Mouse (Mus musculus) heart, embryonic 11.5 days (tissue): ENCODE data around the gene Bcan. TPM values are rescaled to one million over a fixed set of nuclear protein-coding genes. Genes with fewer than 3 reads are reported as not detected.
A peak's percentile ranks its signal among the peaks of the same experiment; 100 is the strongest.

Experiments
- ATAC-seq: fragments of 200-750 bp; cut with Nextera tagmentation; replicated peaks from 2 replicates; pipeline ENCODE4 v1.8.0; 2017; ENCODE audit warnings: moderate library complexity; ENCODE audit not compliant: insufficient number of reproducible peaks, low FRiP score, low TSS enrichment
- H3K27ac ChIP-seq: fragments of 300-500 bp; sonication (generic); 2 replicates; pipeline ENCODE4 v1.5.1; 2014; ENCODE audit warnings: mild to moderate bottlenecking, low read depth, low read length
- H3K27me3 ChIP-seq: fragments of 300-500 bp; sonication (generic); 2 replicates; pipeline ENCODE4 v1.6.1; 2014; ENCODE audit warnings: mild to moderate bottlenecking, low read length, mixed read lengths; ENCODE audit not compliant: control insufficient read depth, insufficient read depth
- H3K36me3 ChIP-seq: fragments of 300-500 bp; sonication (generic); 2 replicates; pipeline ENCODE4 v1.6.1; 2014; ENCODE audit warnings: mild to moderate bottlenecking, low read length, moderate library complexity, mixed read lengths; ENCODE audit not compliant: control insufficient read depth, insufficient read depth
- H3K4me1 ChIP-seq: fragments of 300-500 bp; sonication (generic); 2 replicates; pipeline ENCODE4 v1.6.1; 2014; ENCODE audit warnings: low read length; ENCODE audit not compliant: control insufficient read depth, insufficient read depth
- H3K4me2 ChIP-seq: fragments of 300-500 bp; sonication (generic); 2 replicates; pipeline ENCODE4 v1.6.1; 2014; ENCODE audit warnings: mild to moderate bottlenecking, moderate library complexity
- H3K4me3 ChIP-seq: fragments of 300-500 bp; sonication (generic); 2 replicates; pipeline ENCODE4 v1.5.1; 2014; ENCODE audit warnings: low read depth, low read length
- H3K9ac ChIP-seq: fragments of 300-500 bp; sonication (generic); 2 replicates; pipeline ENCODE4 v1.6.1; 2014; ENCODE audit warnings: mild to moderate bottlenecking, low read depth, low read length, moderate library complexity
- H3K9me3 ChIP-seq: fragments of 300-500 bp; sonication (generic); replicated peaks from 2 replicates; pipeline ENCODE4 v1.6.1; 2016; ENCODE audit warnings: low read length; ENCODE audit not compliant: control insufficient read depth
- WGBS: fragments of 180-500 bp; shearing (Covaris S2); extraction: QIAGEN DNeasy Blood & Tissue Kit; methylation state at CpG from one replicate; pipeline ENCODE4 v1.1.7; 2014; ENCODE audit not compliant: insufficient replicate concordance; 5-methylcytosine and 5-hydroxymethylcytosine counted together
- polyA plus RNA-seq: library from polyadenylated mRNA; unstranded; fragments of >200 nt; fragmentation: Nextera tagmentation; extraction: Ambion mirVana; gene quantifications from 2 replicates; pipeline ENCODE4 v1.2.1, GENCODE M21; 2014

Gene Bcan
- polyA plus RNA-seq, 1 experiment from 2014 or later: not detected

DNA sequence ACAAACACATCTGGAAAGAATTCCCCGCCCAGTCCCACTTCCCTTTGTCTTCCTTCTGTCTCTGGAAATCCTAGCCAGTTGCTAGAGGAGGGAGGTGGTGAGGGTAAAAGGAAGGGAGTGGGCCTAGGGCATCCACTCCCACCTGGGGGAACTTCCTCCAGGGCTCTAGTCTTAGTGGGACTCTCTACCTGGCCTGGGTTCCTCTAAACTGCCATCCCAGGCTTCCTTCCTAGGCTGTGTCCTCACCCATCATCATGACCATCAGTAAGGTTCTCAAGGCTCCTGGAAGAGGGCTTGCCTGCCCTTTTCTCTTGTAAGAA is 53.5 kb downstream of the Bcan start:
- Histone ChIP-seq H3K9ac (no peak overlapping the region), H3K27ac (no peak overlapping the region), H3K36me3 (peaks cover 7% of the 10 kb centered on the region; the same call in 1 of the 2 replicates), H3K9me3 (no peaks in the 10 kb centered on the region), H3K27me3 (peaks cover 54% of the 10 kb centered on the region), H3K4me3 (no peak overlapping the region), H3K4me1 (peaks cover 41% of the 10 kb centered on the region), H3K4me2 (no peak overlapping the region)
- no peak for ATAC-seq
- 7% methylated on average over 1 of the region's 1 CpGs for WGBS

- peaks cover 10% of the 10 kb centered on the region for H3K36me3 ChIP-seq
- no peak for ATAC-seq
- peaks cover 41% of the 10 kb centered on the region for H3K4me1 ChIP-seq
- no peak overlapping the region for H3K4me2 ChIP-seq
- H3K9me3 ChIP-seq: no peaks in the 10 kb centered on the region
- no peak overlapping the region for H3K9ac ChIP-seq
- H3K4me3 ChIP-seq: no peak overlapping the region
- WGBS: 31% methylated on average over 12 of the region's 12 CpGs
- H3K27me3 ChIP-seq: peaks cover 48% of the 10 kb centered on the region
- H3K27ac ChIP-seq: no peak overlapping the region
Measured at GRCm38 (mm10) chr3:87945781-87946540, 54.1 kb downstream of the Bcan start.

DNA sequence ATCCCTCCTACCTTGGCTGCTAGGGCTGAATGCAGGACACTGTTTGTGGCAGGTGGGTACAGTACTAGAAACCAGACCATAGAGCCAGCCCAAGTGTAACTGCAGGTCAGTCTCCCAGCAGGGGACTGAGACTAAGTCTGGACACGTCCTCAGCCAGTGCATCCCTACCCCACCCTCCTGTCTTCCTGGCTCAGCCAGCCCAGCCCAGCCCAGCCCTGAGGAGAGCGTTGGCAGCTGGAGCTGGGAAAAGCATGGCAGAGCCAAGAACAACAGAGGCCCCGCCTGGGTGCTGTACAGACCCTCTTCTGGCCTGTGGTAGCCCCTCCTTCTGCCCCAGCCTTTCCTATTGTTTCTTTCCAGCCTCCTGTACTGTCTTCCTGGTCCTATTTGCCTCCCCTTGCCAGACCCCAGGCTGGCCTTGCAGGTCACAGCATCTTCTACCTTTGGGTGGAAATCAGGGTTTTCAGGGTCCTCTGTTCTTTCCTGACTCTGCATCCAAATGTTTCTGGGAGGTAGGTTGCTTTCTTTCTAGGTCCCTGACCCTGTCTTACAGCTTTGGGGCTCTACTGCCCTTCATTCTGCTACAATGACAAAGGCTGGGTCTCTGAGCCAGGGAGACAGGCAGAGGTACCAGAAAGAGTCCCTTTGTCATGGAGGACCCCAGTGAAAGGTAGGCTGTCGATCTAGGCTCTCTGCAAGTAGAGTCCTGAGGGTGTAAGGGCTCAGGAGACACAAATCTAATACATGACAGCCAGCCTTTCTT is 55.0 kb downstream of the Bcan start:
- Histone ChIP-seq H3K27ac (no peak overlapping the region; the same call in 1 of the 2 replicates), H3K4me1 (peaks cover 36% of the 10 kb centered on the region), H3K9me3 (no peaks in the 10 kb centered on the region), H3K4me2 (no peak overlapping the region), H3K4me3 (no peak overlapping the region), H3K27me3 (peaks cover 39% of the 10 kb centered on the region), H3K36me3 (peaks cover 16% of the 10 kb centered on the region), H3K9ac (peak overlapping the region; percentile 40; the same call in 1 of the 2 replicates)
- peak; percentile 54; the same call in 1 of the 2 replicates for ATAC-seq
- WGBS: 33% methylated on average over 4 of the region's 4 CpGs

DNA sequence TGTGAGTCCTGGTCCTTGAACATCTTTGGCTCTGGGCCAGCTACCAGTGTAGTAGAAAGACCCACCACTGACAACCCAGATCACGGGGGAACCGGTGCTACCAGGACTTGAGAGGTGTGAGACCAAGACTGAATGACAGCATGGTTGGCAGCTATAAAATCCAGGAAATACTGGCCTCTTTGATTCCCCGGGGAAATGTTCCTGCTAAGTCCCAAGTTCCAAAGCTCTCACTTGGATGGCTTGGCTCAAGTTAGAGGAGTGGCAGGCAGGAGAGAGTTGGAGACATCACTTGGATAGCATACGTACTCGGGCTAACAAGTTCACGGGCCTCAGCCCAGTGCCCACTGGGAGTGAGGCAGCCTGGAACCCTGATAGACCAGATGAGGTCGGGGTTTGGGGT is 56.4 kb downstream of the Bcan start:
- peaks cover 25% of the 10 kb centered on the region for H3K4me1 ChIP-seq
- ATAC-seq: no peak
- H3K27me3 ChIP-seq: peaks cover 25% of the 10 kb centered on the region
- peaks cover 26% of the 10 kb centered on the region for H3K36me3 ChIP-seq
- H3K4me2 ChIP-seq: no peak overlapping the region
- H3K4me3 ChIP-seq: no peak overlapping the region
- H3K27ac ChIP-seq: no peak overlapping the region
- 77% methylated on average over 7 of the region's 7 CpGs for WGBS
- H3K9ac ChIP-seq: no peak overlapping the region
- no peaks in the 10 kb centered on the region for H3K9me3 ChIP-seq

DNA sequence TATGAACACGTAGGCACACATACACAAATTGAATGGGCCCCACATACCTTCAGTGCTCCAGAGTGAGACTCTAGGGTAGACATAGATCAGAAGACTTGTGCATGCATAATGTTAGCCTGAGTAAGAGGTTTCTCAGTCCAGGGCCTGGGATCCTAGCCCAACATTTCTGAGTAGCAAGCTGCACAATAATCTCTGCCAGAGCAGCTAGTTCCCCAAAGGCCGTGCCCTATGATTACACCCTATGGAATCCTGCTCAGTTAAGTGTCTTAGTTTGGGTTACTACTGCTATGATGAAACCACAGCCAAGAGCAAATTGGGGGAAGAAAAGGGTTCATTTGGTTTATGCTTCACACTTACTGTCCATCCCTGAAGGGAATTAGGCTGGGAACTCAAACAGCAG is 57.6 kb downstream of the Bcan start:
- ATAC-seq: no peak

DNA sequence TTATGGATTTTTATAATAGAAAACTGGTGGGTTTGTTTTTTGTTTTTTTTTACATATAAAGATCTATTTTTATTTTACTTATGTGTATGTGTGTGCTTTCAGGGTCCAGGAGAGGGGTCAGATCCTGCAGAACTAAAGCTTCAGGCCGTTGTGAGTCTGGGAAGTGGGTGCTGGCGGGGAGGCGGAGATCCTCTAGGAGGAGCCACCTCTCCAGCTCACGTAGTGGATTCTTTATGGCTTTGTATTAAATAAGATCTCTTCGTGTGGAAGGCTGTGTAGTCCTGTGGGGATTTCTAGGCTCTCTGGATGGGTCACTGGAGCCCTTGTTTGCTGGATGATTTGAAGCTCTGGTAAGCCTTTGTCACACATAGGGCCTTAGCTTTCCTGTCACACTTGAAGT is 59.4 kb downstream of the Bcan start:
- Histone ChIP-seq H3K27ac (no peak overlapping the region), H3K4me2 (no peak overlapping the region), H3K27me3 (peaks cover under 1% of the 10 kb centered on the region; the same call in 1 of the 2 replicates), H3K4me3 (no peak overlapping the region), H3K36me3 (peaks cover 28% of the 10 kb centered on the region), H3K9ac (no peak overlapping the region), H3K4me1 (peaks cover 9% of the 10 kb centered on the region), H3K9me3 (no peaks in the 10 kb centered on the region)
- ATAC-seq: no peak
- 77% methylated on average over 5 of the region's 5 CpGs for WGBS

More for the DNA sequence above, 57.6 kb downstream of the Bcan start:
- Histone ChIP-seq H3K27me3 (peaks cover 14% of the 10 kb centered on the region; the same call in 1 of the 2 replicates), H3K9me3 (no peaks in the 10 kb centered on the region), H3K4me1 (peaks cover 16% of the 10 kb centered on the region), H3K9ac (no peak overlapping the region), H3K4me3 (no peak overlapping the region), H3K4me2 (no peak overlapping the region), H3K36me3 (peaks cover 28% of the 10 kb centered on the region), H3K27ac (no peak overlapping the region)
- 96% methylated on average over 2 of the region's 2 CpGs for WGBS

Other genes with a start within 250 kb of the Bcan start
- gene Ntrk1, start 205.1 kb downstream of the Bcan start, polyA plus RNA-seq: 0.30 and 0.51 TPM in 2 replicates
- 0.03 and 0.23 TPM in 2 replicates for gene Insrr, start 203.3 kb downstream of the Bcan start, polyA plus RNA-seq
- gene Pear1, start 175.9 kb downstream of the Bcan start, polyA plus RNA-seq: 12.1 and 13.5 TPM in 2 replicates
- gene Sh2d2a, start 153.5 kb downstream of the Bcan start, polyA plus RNA-seq: 0.17 TPM in 1 of 2 replicates, not detected in the other
- 14.1 and 14.5 TPM in 2 replicates for gene Prcc, start 114.6 kb downstream of the Bcan start, polyA plus RNA-seq
- 172 and 179 TPM in 2 replicates for gene Hdgf, start 93.9 kb downstream of the Bcan start, polyA plus RNA-seq
- 67.3 and 68.2 TPM in 2 replicates for gene Mrpl24, start 80.7 kb downstream of the Bcan start, polyA plus RNA-seq
- gene Isg20l2, start 69.9 kb downstream of the Bcan start, polyA plus RNA-seq: 25.0 and 30.2 TPM in 2 replicates
- 14.3 and 14.9 TPM in 2 replicates for gene Rrnad1, start 69.5 kb downstream of the Bcan start, polyA plus RNA-seq
- 24.1 and 25.1 TPM in 2 replicates for gene Crabp2, start 51.6 kb downstream of the Bcan start, polyA plus RNA-seq
- gene Nes, start 29.2 kb downstream of the Bcan start, polyA plus RNA-seq: 11.1 and 15.1 TPM in 2 replicates
- not detected in 2 replicates for gene Hapln2, start 27.4 kb upstream of the Bcan start, polyA plus RNA-seq
- gene Gpatch4, start 42.9 kb upstream of the Bcan start, polyA plus RNA-seq: 22.1 and 23.9 TPM in 2 replicates
- gene Naxe, start 58.3 kb upstream of the Bcan start, polyA plus RNA-seq: 136 and 149 TPM in 2 replicates
- not detected in 2 replicates for gene Ttc24, start 78.1 kb upstream of the Bcan start, polyA plus RNA-seq
- gene Iqgap3, start 81.7 kb upstream of the Bcan start, polyA plus RNA-seq: 18.5 and 21.9 TPM in 2 replicates
- 39.8 and 45.1 TPM in 2 replicates for gene Mef2d, start 142.1 kb upstream of the Bcan start, polyA plus RNA-seq